In the genomic region with DNA sequence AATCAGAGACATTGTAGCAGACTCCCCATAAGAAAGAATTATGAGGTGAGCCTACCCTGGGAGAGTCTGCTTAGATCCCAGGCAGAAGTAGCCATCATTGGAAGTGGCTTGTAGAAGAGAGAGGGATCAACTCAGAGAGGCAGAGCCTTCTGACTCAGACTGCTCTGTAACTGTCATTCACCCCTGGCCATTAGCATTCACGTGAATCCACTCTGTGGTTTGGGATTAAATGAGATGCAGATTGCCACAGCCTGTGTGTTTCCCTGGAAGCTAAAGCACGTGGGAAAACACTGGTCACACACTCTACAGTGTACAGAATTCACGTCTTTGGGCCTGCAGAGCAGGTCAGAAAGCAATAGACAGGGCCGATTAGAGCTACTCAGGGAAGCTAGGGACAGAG, we compare ENCODE assay signal across 26 mouse cellular contexts. TPM values are rescaled to one million over a fixed set of nuclear protein-coding genes. Genes with fewer than 3 reads are reported as not detected.
"Had no signal": no experiment of that assay in that cellular context is flagged by ENCODE, and none has a peak within 500 bp of the region (broad histone marks: within the 10 kb centered on the region; RNA-seq: fewer than 3 reads in every experiment).

No protein-coding gene starts in this region.

- H3K4me1 ChIP-seq: neural tube, embryonic 12.5 days; neural tube, embryonic 13.5 days; neural tube, embryonic 15.5 days; stomach, embryonic 15.5 days had no signal

- H3K27me3 ChIP-seq: neural tube, embryonic 12.5 days; neural tube, embryonic 15.5 days; stomach, embryonic 15.5 days had no signal

- H3K4me3 ChIP-seq: neural tube, embryonic 12.5 days; neural tube, embryonic 13.5 days; neural tube, embryonic 15.5 days; stomach, embryonic 15.5 days had no signal

- DNase-seq: retina, postnatal 1 day; right cerebral cortex, adult 18-20 months; right cerebral cortex, postnatal 14 days; right cerebral cortex, postnatal 25 days; right cerebral cortex, postnatal 4 days; spleen, adult 18-20 months; thymus, adult 18-20 months; thymus, adult 2 months; thymus, postnatal 14 days; thymus, postnatal 25 days; thymus, postnatal 36 days; thymus, postnatal 4 days had no signal

- H3K27ac ChIP-seq: neural tube, embryonic 12.5 days; neural tube, embryonic 13.5 days; neural tube, embryonic 15.5 days; stomach, embryonic 15.5 days; stomach, postnatal 0 days had no signal

- H3K36me3 ChIP-seq: neural tube, embryonic 12.5 days; neural tube, embryonic 13.5 days; neural tube, embryonic 15.5 days; stomach, embryonic 15.5 days had no signal

RNA-seq across cellular contexts. Expression of gene Ace3, which starts 10.0 kb away (rescaled TPM):
- total RNA-seq: neutrophil, adult 5-6 weeks had no signal
- polyA plus RNA-seq: neural tube, embryonic 11.5 days; neural tube, embryonic 12.5 days; neural tube, embryonic 13.5 days; neural tube, embryonic 14.5 days; neural tube, embryonic 15.5 days; small intestine, adult 2 months; spleen, adult 2 months; stomach, embryonic 14.5 days; stomach, embryonic 15.5 days; stomach, embryonic 16.5 days; stomach, postnatal 0 days; thymus, adult 2 months; thymus, postnatal 0 days; urinary bladder, adult 2 months had no signal

RNA-seq across cellular contexts. Expression of gene Cyb561, which starts 31.3 kb away (rescaled TPM):
- total RNA-seq: neutrophil, adult 5-6 weeks had no signal
